Mouse (Mus musculus) cerebellum, adult 2 months (tissue): ENCODE results near the gene Pef1. TPM values are rescaled to one million over a fixed set of nuclear protein-coding genes. Genes with fewer than 3 reads are reported as not detected.
A peak's percentile ranks its signal among the peaks of the same experiment; 100 is the strongest.

ENCODE experiments used
- DNase-seq, 2 experiments: peaks; one replicate each; pipeline ENCODE4 v3.0.0; 2021
- H3K27ac ChIP-seq: fragments of 200-500 bp; 2 replicates; pipeline ENCODE4 v1.5.1; 2012; ENCODE audit warnings: low read length, control low read depth, inconsistent platforms; ENCODE audit not compliant: insufficient read depth
- H3K27me3 ChIP-seq: fragments of 200-500 bp; 2 replicates; pipeline ENCODE4 v1.6.1; 2012; ENCODE audit warnings: inconsistent platforms, mild to moderate bottlenecking, low read length, moderate library complexity; ENCODE audit not compliant: control insufficient read depth, insufficient read depth
- H3K4me1 ChIP-seq: fragments of 200-500 bp; 2 replicates; pipeline ENCODE4 v1.6.1; 2011; ENCODE audit warnings: low read length; ENCODE audit not compliant: control insufficient read depth, insufficient read depth
- H3K4me3 ChIP-seq: fragments of 200-500 bp; replicated peaks from 2 replicates; pipeline ENCODE3; 2011; ENCODE audit warnings: mild to moderate bottlenecking, low read depth, low read length, control low read depth; ENCODE audit not compliant: insufficient read depth
- CTCF ChIP-seq: fragments of 200-500 bp; IDR thresholded peaks from 2 replicates; pipeline ENCODE4 v1.5.1; 2011; ENCODE audit warnings: low read depth, mild to moderate bottlenecking, control low read depth, low read length, moderate library complexity, borderline replicate concordance; ENCODE audit not compliant: insufficient read depth
- POLR2A ChIP-seq: fragments of 200-500 bp; IDR thresholded peaks from 2 replicates; pipeline ENCODE4 v1.6.1; 2011; ENCODE audit warnings: low read length, control low read depth, borderline replicate concordance; ENCODE audit not compliant: insufficient read depth
- WGBS: fragments of 180-500 bp; shearing (Covaris S2); methylation state at CpG from one replicate; pipeline ENCODE4 v1.1.7; 2018; 5-methylcytosine and 5-hydroxymethylcytosine counted together
- polyA plus RNA-seq: library from polyadenylated mRNA; depleted of rRNA; stranded (reverse); fragments of >200 nt; gene quantifications from 2 replicates; pipeline ENCODE4 v1.2.3, GENCODE M21; 2012; rRNA removed

Gene Pef1
- polyA plus RNA-seq = 89.3 and 90.2 TPM in 2 replicates

DNA sequence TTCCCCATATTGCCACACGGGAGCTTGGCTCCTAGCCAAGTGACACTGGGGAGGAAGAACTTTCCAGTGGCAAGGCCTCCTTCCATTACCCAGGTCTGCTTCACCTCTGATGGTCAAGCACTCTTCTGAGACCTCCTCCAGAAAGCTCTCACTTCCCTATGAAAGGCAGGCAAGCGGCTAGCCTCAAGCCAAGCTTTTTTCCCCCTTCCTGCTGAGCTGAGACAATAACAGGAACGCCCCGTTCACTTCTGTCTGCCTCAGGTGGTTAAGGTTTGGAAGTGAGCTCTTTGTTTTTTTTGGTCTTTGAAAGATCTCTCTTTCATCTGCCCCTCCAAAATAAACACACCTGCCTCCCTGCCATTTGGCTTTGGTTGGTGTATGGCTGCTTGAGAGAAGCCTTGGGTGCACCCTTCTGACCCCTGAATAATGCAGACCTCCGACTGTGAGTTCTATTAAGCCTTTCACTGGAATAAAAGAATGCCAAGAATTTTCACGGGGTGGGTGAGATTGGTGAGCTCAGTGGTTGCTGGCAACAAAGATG, at the start of gene Pef1:
Pef1 (plus strand) TSS at position 448 of the 541 bp plus-strand sequence.
- Histone ChIP-seq H3K27me3 (no peaks in the 10 kb centered on the region), H3K4me1 (peaks cover 6% of the 10 kb centered on the region; the same call in 1 of the 2 replicates), H3K4me3 (no peak within 1 kb of the TSS), H3K27ac (no peak within 1 kb of the TSS)
- TF ChIP-seq POLR2A (no peak), CTCF (no peak)
- no peak for DNase-seq
- WGBS = 30% methylated on average over 6 of the region's 6 CpGs

- H3K27me3 ChIP-seq = no peaks in the 10 kb centered on the region
- DNase-seq = peak in 1 of 2 experiments; percentile 31
- TF ChIP-seq CTCF (no peak), POLR2A (no peak)
- no peak overlapping the region for H3K4me3 ChIP-seq
- H3K27ac ChIP-seq = no peak overlapping the region
- 40% methylated on average over 9 of the region's 9 CpGs for WGBS
- H3K4me1 ChIP-seq = peaks cover 7% of the 10 kb centered on the region; the same call in 1 of the 2 replicates
These were observed 49.2 kb upstream of the Pef1 start for GRCm38 (mm10) chr4:130053111-130053510.

GRCm38 (mm10) chr4:130054727-130055126, 47.6 kb upstream of the Pef1 start:
- peak in 1 of 2 experiments; percentile 38 for DNase-seq
- WGBS = 17% methylated on average over 1 of the region's 1 CpGs
- TF ChIP-seq POLR2A = no peak
- TF ChIP-seq CTCF = no peak
- Histone ChIP-seq H3K27me3 (no peaks in the 10 kb centered on the region), H3K4me3 (no peak overlapping the region), H3K27ac (no peak overlapping the region), H3K4me1 (peaks cover 6% of the 10 kb centered on the region; the same call in 1 of the 2 replicates)

GRCm38 (mm10) chr4:130055160-130056010, 47.0 kb upstream of the Pef1 start:
- no peaks in the 10 kb centered on the region for H3K27me3 ChIP-seq
- DNase-seq = no peak
- H3K4me1 ChIP-seq = peaks cover 3% of the 10 kb centered on the region; the same call in 1 of the 2 replicates
- H3K27ac ChIP-seq = no peak overlapping the region
- TF ChIP-seq CTCF (no peak), POLR2A (no peak)
- 80% methylated on average over 14 of the region's 14 CpGs for WGBS
- no peak overlapping the region for H3K4me3 ChIP-seq

GRCm38 (mm10) chr4:130056011-130056322, 46.4 kb upstream of the Pef1 start:
- Histone ChIP-seq H3K27ac (no peak overlapping the region), H3K4me1 (peaks cover 3% of the 10 kb centered on the region; the same call in 1 of the 2 replicates), H3K4me3 (no peak overlapping the region), H3K27me3 (no peaks in the 10 kb centered on the region)
- no peak for TF ChIP-seq POLR2A
- no peak for TF ChIP-seq CTCF
- WGBS = 80% methylated on average over 3 of the region's 3 CpGs
- no peak for DNase-seq

GRCm38 (mm10) chr4:130056471-130056870, 45.9 kb upstream of the Pef1 start:
- DNase-seq = no peak
- Histone ChIP-seq H3K4me1 (peaks cover 3% of the 10 kb centered on the region; the same call in 1 of the 2 replicates), H3K4me3 (no peak overlapping the region), H3K27ac (no peak overlapping the region), H3K27me3 (no peaks in the 10 kb centered on the region)
- WGBS = 71% methylated on average over 3 of the region's 3 CpGs
- no peak for TF ChIP-seq CTCF
- no peak for TF ChIP-seq POLR2A

DNA sequence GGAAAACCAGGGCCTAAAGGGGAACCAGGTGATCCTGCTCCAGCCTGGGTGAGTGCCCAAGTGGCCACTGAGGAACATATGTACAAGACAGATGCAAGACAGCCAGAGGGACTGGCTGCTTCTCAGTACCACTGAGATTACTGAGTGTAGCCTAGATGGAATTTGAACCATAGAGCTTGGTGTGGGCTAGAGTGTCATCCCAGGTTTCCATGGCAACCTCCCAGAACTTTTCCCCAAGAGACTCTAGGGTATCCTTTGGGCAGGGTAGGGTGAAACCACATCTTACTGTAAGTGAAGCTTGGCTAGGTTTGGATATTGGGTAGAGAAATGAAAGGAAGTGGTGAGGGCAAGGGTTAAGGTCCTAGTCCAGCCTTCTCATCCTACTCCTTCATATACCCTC, 41.4 kb upstream of the Pef1 start:
- DNase-seq = no peak
- Histone ChIP-seq H3K4me3 (no peak overlapping the region), H3K4me1 (peaks cover 6% of the 10 kb centered on the region), H3K27me3 (no peaks in the 10 kb centered on the region), H3K27ac (no peak overlapping the region)
- no peak for TF ChIP-seq CTCF

DNA sequence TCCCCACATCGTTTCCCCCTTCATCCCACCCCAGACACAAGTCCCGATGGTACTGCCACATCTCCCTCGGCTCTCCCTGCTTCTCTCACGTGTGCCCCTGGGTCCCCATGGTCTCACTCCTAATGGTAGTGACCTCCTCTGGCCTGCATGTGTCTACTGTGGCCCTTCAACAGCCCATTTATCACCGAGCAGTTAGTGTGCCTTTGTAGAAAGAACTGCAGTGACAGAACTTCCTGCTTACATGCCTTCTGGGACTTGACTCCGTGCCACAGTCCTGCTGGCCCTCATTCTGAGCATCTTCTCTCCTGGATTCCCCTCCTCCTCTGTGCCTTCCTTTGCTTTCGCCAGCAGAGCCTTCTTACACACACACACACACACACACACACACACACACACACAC, 39.2 kb upstream of the Pef1 start:
- no peak for TF ChIP-seq POLR2A
- TF ChIP-seq CTCF = no peak
- H3K27me3 ChIP-seq = no peaks in the 10 kb centered on the region
- H3K27ac ChIP-seq = no peak overlapping the region
- 56% methylated on average over 7 of the region's 7 CpGs for WGBS
- DNase-seq = no peak
- no peak overlapping the region for H3K4me3 ChIP-seq
- H3K4me1 ChIP-seq = peaks cover 6% of the 10 kb centered on the region

DNA sequence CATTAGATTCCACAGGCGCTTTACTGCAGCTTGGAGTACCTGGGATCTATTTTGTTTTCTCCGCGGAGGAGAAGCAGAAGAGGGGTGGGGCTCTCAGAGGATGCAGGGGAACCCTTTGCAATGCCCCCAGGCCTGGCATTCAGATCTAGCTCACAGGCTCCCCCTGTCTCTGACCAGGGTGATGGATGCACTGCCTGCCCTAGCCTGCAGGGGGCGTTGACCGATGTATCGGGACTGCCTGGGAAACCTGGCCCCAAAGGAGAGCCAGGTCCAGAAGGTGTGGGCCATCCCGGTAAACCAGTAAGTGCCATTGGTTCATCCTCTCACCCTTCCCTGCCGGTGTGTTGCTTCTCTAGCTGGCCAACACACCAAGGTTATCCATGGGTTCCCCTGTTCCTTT, 35.5 kb upstream of the Pef1 start:
- peak in 1 of 2 experiments; percentile 53 for DNase-seq
- no peak for TF ChIP-seq POLR2A
- TF ChIP-seq CTCF = peak; percentile 65
- no peaks in the 10 kb centered on the region for H3K27me3 ChIP-seq
- no peak overlapping the region for H3K27ac ChIP-seq
- peaks cover 6% of the 10 kb centered on the region for H3K4me1 ChIP-seq
- no peak overlapping the region for H3K4me3 ChIP-seq
- 27% methylated on average over 8 of the region's 8 CpGs for WGBS
